Mouse (Mus musculus) stomach, postnatal 0 days (tissue): ENCODE results near the gene Triml1.

Experiments
- CTCF ChIP-seq: IDR thresholded peaks from 2 replicates; pipeline ENCODE4 v1.5.1; 2016; ENCODE audit warnings: antibody characterized with exemption, low read depth, mild to moderate bottlenecking, moderate library complexity
- EP300 ChIP-seq: optimal IDR thresholded peaks from 2 replicates; pipeline ENCODE3; 2016; ENCODE audit warnings: antibody characterized with exemption

- TF ChIP-seq CTCF: no peak
- TF ChIP-seq EP300: no peak
Measured at GRCm38 (mm10) chr8:43163255-43163654, 22.0 kb upstream of the Triml1 start.
